Mouse (Mus musculus): ENCODE results near the gene Eea1. TPM values are rescaled to one million over a fixed set of nuclear protein-coding genes. Genes with fewer than 3 reads are reported as not detected.
"Not testable (repeated sequence)": the region's sequence is repeated elsewhere in the genome, so short reads cannot be mapped to it uniquely, and the experiment has no call there.

Eea1 gene
- polyA plus RNA-seq, 1 experiment from 2014 or later, result 10.3 TPM

DNA sequence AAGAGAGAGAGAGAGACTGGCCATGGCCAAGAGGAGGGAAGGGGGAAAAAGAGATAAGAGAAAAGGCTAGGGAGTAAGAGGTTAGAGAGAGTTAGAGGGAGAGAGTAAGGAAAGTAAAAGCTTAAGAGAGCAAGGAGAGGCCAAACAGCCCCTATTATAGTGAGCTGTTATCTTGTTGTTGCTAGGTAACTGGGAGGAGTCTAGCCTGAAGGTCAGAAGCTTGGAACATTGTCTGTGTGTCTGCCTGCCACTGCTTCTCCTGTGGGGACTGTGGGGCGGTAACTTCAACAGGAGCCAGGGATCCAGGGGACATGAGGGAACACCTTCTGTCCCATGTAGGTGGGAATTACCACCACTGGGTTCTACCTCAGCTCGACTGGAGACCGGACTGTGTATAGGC, 108.1 kb downstream of the Eea1 start:
- Histone ChIP-seq H3K4me1 (ENCODE audit: control insufficient read depth, insufficient read depth, low read length) (no peaks in the 10 kb centered on the region), H3K9ac (ENCODE audit: low read length) (no peak overlapping the region), H3K4me3 (ENCODE audit: low read depth, low read length) (no peak overlapping the region), H3K4me2 (ENCODE audit: low read depth, severe bottlenecking) (no peak overlapping the region), H3K9me3 (ENCODE audit: control insufficient read depth, low read length) (no peaks in the 10 kb centered on the region), H3K36me3 (ENCODE audit: control insufficient read depth, insufficient read depth, low read length) (no peaks in the 10 kb centered on the region), H3K27ac (replicated peaks; ENCODE audit: low read depth, low read length) (no peak overlapping the region), H3K27me3 (ENCODE audit: control insufficient read depth, insufficient read depth, low read length) (no peaks in the 10 kb centered on the region)
- WGBS, result 88% methylated on average over 3 of the region's 3 CpGs
- ATAC-seq (ENCODE audit: insufficient number of reproducible peaks, low FRiP score, low TSS enrichment, low read depth) (no peak), DNase-seq (ENCODE audit: low spot score) (no peak)

DNA sequence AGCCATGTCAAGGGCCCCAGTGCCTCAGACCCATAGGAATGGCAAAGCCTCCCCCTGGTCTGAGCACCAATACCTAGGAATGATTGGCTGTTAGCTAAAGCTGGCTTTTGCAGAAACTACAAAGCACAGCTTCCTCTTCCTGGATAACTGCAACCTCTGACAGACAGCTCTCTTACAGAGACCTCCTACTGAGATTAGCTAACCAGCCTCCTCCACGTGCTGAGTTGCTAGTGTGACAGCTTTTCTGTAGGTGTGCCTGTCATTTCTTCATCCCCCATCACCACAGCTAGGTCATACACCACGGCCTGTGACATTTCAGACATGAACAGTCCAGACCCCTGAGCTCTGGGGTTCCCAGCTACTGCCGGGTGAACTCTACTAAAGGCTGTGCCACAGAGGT, 126.9 kb downstream of the Eea1 start:
- DNase-seq (ENCODE audit: low spot score), result peak; percentile 15
- Histone ChIP-seq H3K9ac (ENCODE audit: low read length) (no peak overlapping the region), H3K4me3 (ENCODE audit: low read depth, low read length) (no peak overlapping the region), H3K4me1 (ENCODE audit: control insufficient read depth, insufficient read depth, low read length) (no peaks in the 10 kb centered on the region), H3K4me2 (ENCODE audit: low read depth, severe bottlenecking) (no peak overlapping the region), H3K36me3 (ENCODE audit: control insufficient read depth, insufficient read depth, low read length) (no peaks in the 10 kb centered on the region), H3K9me3 (ENCODE audit: control insufficient read depth, low read length) (no peaks in the 10 kb centered on the region), H3K27me3 (ENCODE audit: control insufficient read depth, insufficient read depth, low read length) (no peaks in the 10 kb centered on the region), H3K27ac (replicated peaks; ENCODE audit: low read depth, low read length) (no peak overlapping the region)
- 56% methylated on average over 3 of the region's 3 CpGs for WGBS
- no peak for ATAC-seq (ENCODE audit: insufficient number of reproducible peaks, low FRiP score, low TSS enrichment, low read depth)

DNA sequence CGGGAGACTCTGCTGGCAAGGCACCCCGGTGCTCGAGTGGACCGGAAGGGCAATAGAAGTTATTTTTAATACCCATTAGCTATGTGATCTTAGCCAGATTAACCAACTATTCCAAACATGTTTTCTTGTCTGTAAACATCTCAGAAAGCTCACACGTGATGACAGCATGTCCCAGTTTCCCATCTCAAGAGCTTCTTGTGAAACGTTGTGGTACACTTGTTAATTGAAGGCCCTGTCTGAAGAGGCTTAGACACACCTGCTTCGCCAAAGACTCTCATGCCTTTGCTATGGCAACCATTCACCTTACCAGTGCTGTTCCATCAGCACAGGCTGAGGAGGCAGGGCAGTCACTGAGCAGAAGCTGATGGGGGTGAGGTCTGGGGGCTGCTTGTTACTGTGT, 133.9 kb downstream of the Eea1 start:
- H3K4me2 ChIP-seq (ENCODE audit: low read depth, severe bottlenecking), result no peak overlapping the region
- WGBS, result 98% methylated on average over 7 of the region's 7 CpGs
- H3K27ac ChIP-seq (replicated peaks; ENCODE audit: low read depth, low read length), result no peak overlapping the region
- no peaks in the 10 kb centered on the region for H3K4me1 ChIP-seq (ENCODE audit: control insufficient read depth, insufficient read depth, low read length)
- no peaks in the 10 kb centered on the region for H3K9me3 ChIP-seq (ENCODE audit: control insufficient read depth, low read length)
- H3K4me3 ChIP-seq (ENCODE audit: low read depth, low read length), result no peak overlapping the region
- H3K9ac ChIP-seq (ENCODE audit: low read length), result no peak overlapping the region
- ATAC-seq (ENCODE audit: insufficient number of reproducible peaks, low FRiP score, low TSS enrichment, low read depth), result no peak
- no peaks in the 10 kb centered on the region for H3K36me3 ChIP-seq (ENCODE audit: control insufficient read depth, insufficient read depth, low read length)
- H3K27me3 ChIP-seq (ENCODE audit: control insufficient read depth, insufficient read depth, low read length), result no peaks in the 10 kb centered on the region
- DNase-seq (ENCODE audit: low spot score), result no peak

DNA sequence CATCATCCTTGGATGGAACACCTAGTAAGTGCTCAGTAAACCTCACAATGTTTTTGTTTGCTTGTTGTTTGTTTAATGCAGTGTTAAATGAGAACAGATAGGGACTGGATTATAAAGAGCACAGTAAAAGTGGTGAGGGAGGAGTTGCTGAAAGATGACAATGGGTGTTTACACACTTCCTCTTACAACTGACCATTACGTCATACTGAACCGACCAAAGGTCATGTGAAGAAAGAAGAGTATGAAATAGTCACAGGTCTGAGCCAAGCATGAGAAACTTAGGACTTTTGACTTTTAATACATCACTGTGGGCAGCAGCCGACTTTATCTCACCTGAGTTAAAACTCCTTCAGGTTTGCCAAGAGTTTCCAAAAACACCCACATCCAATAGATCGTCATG, 135.0 kb downstream of the Eea1 start:
- 83% methylated on average over 4 of the region's 4 CpGs for WGBS
- H3K27me3 ChIP-seq (ENCODE audit: control insufficient read depth, insufficient read depth, low read length), result no peaks in the 10 kb centered on the region
- no peaks in the 10 kb centered on the region for H3K4me1 ChIP-seq (ENCODE audit: control insufficient read depth, insufficient read depth, low read length)
- H3K27ac ChIP-seq (replicated peaks; ENCODE audit: low read depth, low read length), result no peak overlapping the region
- DNase-seq (ENCODE audit: low spot score) (no peak), ATAC-seq (ENCODE audit: insufficient number of reproducible peaks, low FRiP score, low TSS enrichment, low read depth) (no peak)
- H3K36me3 ChIP-seq (ENCODE audit: control insufficient read depth, insufficient read depth, low read length), result no peaks in the 10 kb centered on the region
- no peak overlapping the region for H3K4me2 ChIP-seq (ENCODE audit: low read depth, severe bottlenecking)
- H3K4me3 ChIP-seq (ENCODE audit: low read depth, low read length), result no peak overlapping the region
- H3K9ac ChIP-seq (ENCODE audit: low read length), result no peak overlapping the region
- H3K9me3 ChIP-seq (ENCODE audit: control insufficient read depth, low read length), result no peaks in the 10 kb centered on the region

DNA sequence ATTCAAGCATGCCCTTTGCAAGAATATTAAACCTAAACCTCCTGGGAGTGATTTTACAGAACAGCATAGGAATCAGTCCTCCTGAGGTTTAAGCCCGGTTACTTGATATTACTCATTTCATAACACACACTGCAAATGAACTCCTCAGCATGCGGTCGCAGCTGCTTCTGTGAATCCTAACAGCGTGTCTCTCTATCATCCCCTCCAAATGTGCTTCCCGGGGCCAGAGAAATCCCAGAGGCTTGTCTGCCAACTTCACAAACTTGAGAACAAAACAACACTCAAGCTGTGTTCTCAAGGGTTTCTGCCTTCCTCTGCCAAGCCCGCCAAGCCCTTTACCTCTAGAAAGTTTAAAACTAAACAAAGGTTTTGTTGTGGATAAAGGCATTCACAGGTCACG, 135.4 kb downstream of the Eea1 start:
- Histone ChIP-seq H3K4me2 (ENCODE audit: low read depth, severe bottlenecking) (no peak overlapping the region), H3K9ac (ENCODE audit: low read length) (no peak overlapping the region), H3K27me3 (ENCODE audit: control insufficient read depth, insufficient read depth, low read length) (no peaks in the 10 kb centered on the region), H3K9me3 (ENCODE audit: control insufficient read depth, low read length) (no peaks in the 10 kb centered on the region), H3K4me1 (ENCODE audit: control insufficient read depth, insufficient read depth, low read length) (no peaks in the 10 kb centered on the region), H3K27ac (replicated peaks; ENCODE audit: low read depth, low read length) (no peak overlapping the region), H3K4me3 (ENCODE audit: low read depth, low read length) (no peak overlapping the region), H3K36me3 (ENCODE audit: control insufficient read depth, insufficient read depth, low read length) (no peaks in the 10 kb centered on the region)
- DNase-seq (ENCODE audit: low spot score) (no peak), ATAC-seq (ENCODE audit: insufficient number of reproducible peaks, low FRiP score, low TSS enrichment, low read depth) (no peak)
- WGBS, result 33% methylated on average over 7 of the region's 7 CpGs

DNA sequence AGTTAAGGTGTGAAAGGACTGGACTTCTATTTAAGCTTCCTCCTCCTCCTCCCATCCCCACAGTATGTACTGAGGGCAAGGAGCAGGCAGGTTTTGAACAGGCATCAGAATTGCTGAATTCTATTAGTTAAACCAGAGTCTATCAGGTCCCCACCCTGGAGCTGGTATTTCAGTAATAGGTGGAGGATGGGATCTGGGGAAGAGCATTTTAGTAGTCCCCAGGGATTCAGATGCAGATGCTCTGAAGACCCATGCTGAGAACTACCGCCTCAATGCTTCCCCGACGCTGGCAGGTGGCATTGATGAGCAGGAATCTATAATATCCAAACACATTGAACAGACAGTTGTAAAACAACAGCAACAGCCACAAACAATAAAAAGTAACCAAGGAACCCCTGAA, 136.0 kb downstream of the Eea1 start:
- Histone ChIP-seq H3K36me3 (ENCODE audit: control insufficient read depth, insufficient read depth, low read length) (no peaks in the 10 kb centered on the region), H3K9ac (ENCODE audit: low read length) (no peak overlapping the region), H3K4me1 (ENCODE audit: control insufficient read depth, insufficient read depth, low read length) (no peaks in the 10 kb centered on the region), H3K4me2 (ENCODE audit: low read depth, severe bottlenecking) (no peak overlapping the region), H3K27ac (replicated peaks; ENCODE audit: low read depth, low read length) (no peak overlapping the region), H3K9me3 (ENCODE audit: control insufficient read depth, low read length) (no peaks in the 10 kb centered on the region), H3K27me3 (ENCODE audit: control insufficient read depth, insufficient read depth, low read length) (no peaks in the 10 kb centered on the region), H3K4me3 (ENCODE audit: low read depth, low read length) (no peak overlapping the region)
- ATAC-seq (ENCODE audit: insufficient number of reproducible peaks, low FRiP score, low TSS enrichment, low read depth) (no peak), DNase-seq (ENCODE audit: low spot score) (no peak)
- 72% methylated on average over 3 of the region's 3 CpGs for WGBS

DNA sequence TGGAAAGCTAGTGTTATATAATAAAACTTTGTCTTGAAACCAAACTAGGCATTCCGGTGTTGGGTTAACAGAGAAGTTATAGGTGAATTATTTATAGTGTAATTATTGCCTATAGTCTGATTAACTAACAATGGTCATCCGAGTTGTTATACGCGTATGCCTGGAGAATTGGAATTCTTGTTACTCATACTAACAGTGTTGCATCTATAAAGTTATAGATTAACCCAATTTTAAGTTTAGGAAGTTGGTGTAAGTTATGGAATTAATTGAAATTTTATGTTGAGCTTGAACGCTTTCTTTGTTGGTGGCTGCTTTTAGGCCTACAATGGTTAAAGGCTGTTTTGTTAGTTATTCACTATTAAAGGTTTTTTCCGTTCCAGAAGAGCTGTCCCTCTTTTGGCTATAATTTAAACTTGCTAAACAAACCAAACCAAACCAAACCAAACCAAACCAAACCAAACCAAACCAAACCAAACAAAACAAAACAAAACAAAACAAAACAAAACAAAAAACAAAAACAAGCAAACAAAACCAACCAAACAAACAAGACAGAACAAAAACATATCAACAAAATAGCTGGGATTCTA, 137.1 kb downstream of the Eea1 start:
- WGBS, result 82% methylated on average over 6 of the region's 6 CpGs
- not testable (repeated sequence) for H3K4me1 ChIP-seq (ENCODE audit: control insufficient read depth, insufficient read depth, low read length); H3K36me3 ChIP-seq (ENCODE audit: control insufficient read depth, insufficient read depth, low read length); H3K27ac ChIP-seq (replicated peaks; ENCODE audit: low read depth, low read length); H3K4me2 ChIP-seq (ENCODE audit: low read depth, severe bottlenecking); H3K27me3 ChIP-seq (ENCODE audit: control insufficient read depth, insufficient read depth, low read length); H3K4me3 ChIP-seq (ENCODE audit: low read depth, low read length); H3K9me3 ChIP-seq (ENCODE audit: control insufficient read depth, low read length); H3K9ac ChIP-seq (ENCODE audit: low read length); DNase-seq (ENCODE audit: low spot score)
- peak; percentile 100 for ATAC-seq (ENCODE audit: insufficient number of reproducible peaks, low FRiP score, low TSS enrichment, low read depth)

DNA sequence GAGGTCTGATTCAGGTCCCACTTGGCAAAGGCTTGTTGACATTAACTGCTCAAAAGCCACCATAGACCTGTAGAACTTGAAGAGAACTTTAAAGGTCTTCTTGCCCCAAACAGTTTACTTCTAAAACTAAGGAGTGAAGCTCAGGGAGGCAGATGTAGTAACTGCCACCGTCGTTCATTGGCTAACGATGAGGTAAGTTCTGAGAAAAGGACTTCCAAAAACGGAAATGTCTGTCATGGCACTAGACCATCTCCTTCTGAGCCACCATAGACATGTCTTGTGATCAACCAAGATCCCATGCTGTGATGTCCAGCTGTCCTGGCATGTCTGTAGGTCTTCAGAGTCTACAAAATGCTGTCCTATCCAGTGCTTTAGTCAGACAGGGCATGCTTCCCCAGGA, 139.4 kb downstream of the Eea1 start:
- no peak overlapping the region for H3K9ac ChIP-seq (ENCODE audit: low read length)
- ATAC-seq (ENCODE audit: insufficient number of reproducible peaks, low FRiP score, low TSS enrichment, low read depth) (no peak), DNase-seq (ENCODE audit: low spot score) (no peak)
- no peaks in the 10 kb centered on the region for H3K36me3 ChIP-seq (ENCODE audit: control insufficient read depth, insufficient read depth, low read length)
- no peak overlapping the region for H3K4me3 ChIP-seq (ENCODE audit: low read depth, low read length)
- no peaks in the 10 kb centered on the region for H3K27me3 ChIP-seq (ENCODE audit: control insufficient read depth, insufficient read depth, low read length)
- 96% methylated on average over 4 of the region's 4 CpGs for WGBS
- no peaks in the 10 kb centered on the region for H3K9me3 ChIP-seq (ENCODE audit: control insufficient read depth, low read length)
- H3K4me2 ChIP-seq (ENCODE audit: low read depth, severe bottlenecking), result no peak overlapping the region
- H3K4me1 ChIP-seq (ENCODE audit: control insufficient read depth, insufficient read depth, low read length), result no peaks in the 10 kb centered on the region
- no peak overlapping the region for H3K27ac ChIP-seq (replicated peaks; ENCODE audit: low read depth, low read length)

All from limb, embryonic 11.5 days (tissue).